Mouse (Mus musculus) lung, adult 2 months (tissue): Measurements from ENCODE around the gene Prrt4. TPM values are rescaled to one million over a fixed set of nuclear protein-coding genes. Genes with fewer than 3 reads are reported as not detected.

Experiments used
- DNase-seq: peaks from one replicate; pipeline ENCODE4 v3.0.0; 2022
- H3K4me1 ChIP-seq: fragments of 200-500 bp; 2 replicates; pipeline ENCODE4 v1.6.1; 2011; ENCODE audit warnings: low read length; ENCODE audit not compliant: control insufficient read depth, insufficient read depth
- H3K4me3 ChIP-seq: fragments of 200-500 bp; replicated peaks from 2 replicates; pipeline ENCODE3; 2011; ENCODE audit warnings: low read depth, mild to moderate bottlenecking, control low read depth, low read length; ENCODE audit errors: extremely low read depth
- CTCF ChIP-seq: fragments of 200-500 bp; IDR thresholded peaks from 2 replicates; pipeline ENCODE4 v1.5.1; 2011; ENCODE audit warnings: mild to moderate bottlenecking, low read length, control low read depth; ENCODE audit not compliant: insufficient read depth
- POLR2A ChIP-seq: fragments of 200-500 bp; IDR thresholded peaks from 2 replicates; pipeline ENCODE4 v1.6.1; 2011; ENCODE audit warnings: low read depth, mild to moderate bottlenecking, control low read depth, low read length, borderline replicate concordance; ENCODE audit errors: extremely low read depth
- WGBS: fragments of 180-500 bp; shearing (Covaris S2); methylation state at CpG from one replicate; pipeline ENCODE4 v1.1.7; 2018; 5-methylcytosine and 5-hydroxymethylcytosine counted together
- polyA plus RNA-seq: library from polyadenylated mRNA; depleted of rRNA; stranded (reverse); fragments of >200 nt; gene quantifications from 2 replicates; pipeline ENCODE4 v1.2.3, GENCODE M21; 2012; rRNA removed

Prrt4 gene
- polyA plus RNA-seq, 1 experiment = 10.8 TPM

DNA sequence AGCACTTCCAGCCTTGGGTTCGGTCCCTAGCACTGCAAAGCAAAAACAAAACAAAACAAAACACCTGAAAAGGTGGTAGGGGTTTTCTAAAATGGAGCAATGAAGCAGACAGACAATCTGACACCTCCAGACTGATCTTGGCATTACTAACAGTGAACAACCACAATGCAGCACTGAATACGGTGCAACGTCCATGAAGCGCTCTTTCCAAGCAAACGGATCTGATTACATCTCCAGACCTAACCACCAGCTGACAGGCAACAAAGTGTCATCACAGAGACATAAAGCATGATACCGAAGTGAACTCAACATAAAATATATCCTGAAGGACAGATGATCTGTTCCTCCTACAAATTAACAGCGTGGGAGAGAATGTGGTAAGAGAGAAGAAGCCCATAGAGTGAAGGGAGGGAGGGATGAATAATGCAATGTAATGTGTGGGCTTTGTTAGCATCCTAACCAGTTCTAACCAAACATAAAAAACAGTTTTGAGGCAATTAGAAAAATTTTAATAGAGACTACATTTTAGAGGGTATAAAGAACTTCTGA lies 52.4 kb downstream of the Prrt4 start:
- Histone ChIP-seq H3K4me1 (no peaks in the 10 kb centered on the region), H3K4me3 (no peak overlapping the region)
- TF ChIP-seq POLR2A (no peak), CTCF (no peak)
- 95% methylated on average over 7 of the region's 7 CpGs for WGBS
- DNase-seq = no peak

DNA sequence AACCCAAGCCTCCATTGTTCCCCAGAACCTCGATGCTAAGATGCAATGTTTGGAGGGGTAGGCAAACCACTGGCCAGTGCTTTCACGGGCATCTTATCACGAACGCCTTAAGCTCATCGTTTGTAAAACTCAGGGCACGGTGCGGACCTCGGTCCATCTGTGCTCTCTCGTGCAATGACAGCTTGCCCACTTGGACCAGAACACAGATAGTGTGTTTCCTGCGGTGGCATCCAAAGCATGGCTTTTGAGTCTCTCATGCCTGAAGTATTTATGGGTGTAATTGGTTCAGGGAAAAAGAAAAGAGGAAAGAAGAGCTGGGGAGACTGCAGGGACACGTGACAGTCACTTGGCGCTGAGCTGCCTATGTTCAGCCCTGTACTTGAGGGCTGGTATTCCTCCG lies 59.4 kb downstream of the Prrt4 start:
- Histone ChIP-seq H3K4me1 (no peaks in the 10 kb centered on the region), H3K4me3 (no peak overlapping the region)
- WGBS = 84% methylated on average over 13 of the region's 13 CpGs
- TF ChIP-seq POLR2A (no peak), CTCF (no peak)
- no peak for DNase-seq

Other genes with a start within 250 kb of the Prrt4 start
- gene Lep, start 119.4 kb downstream of the Prrt4 start, polyA plus RNA-seq = 1.6 and 2.5 TPM in 2 replicates
- gene Rbm28, start 14.6 kb downstream of the Prrt4 start, polyA plus RNA-seq = 6.5 and 10.8 TPM in 2 replicates
- gene Impdh1, start 36.8 kb upstream of the Prrt4 start, polyA plus RNA-seq = 214 and 217 TPM in 2 replicates
- 154 and 155 TPM in 2 replicates for gene Hilpda, start 92.9 kb upstream of the Prrt4 start, polyA plus RNA-seq
- gene Fam71f2, start 100.0 kb upstream of the Prrt4 start, polyA plus RNA-seq = 5.3 and 5.6 TPM in 2 replicates
- 0.08 TPM in 1 of 2 replicates, not detected in the other for gene Fam71f1, start 139.6 kb upstream of the Prrt4 start, polyA plus RNA-seq
- 44.0 and 76.1 TPM in 2 replicates for gene Calu, start 168.5 kb upstream of the Prrt4 start, polyA plus RNA-seq
- 0.11 and 0.21 TPM in 2 replicates for gene Opn1sw, start 208.9 kb upstream of the Prrt4 start, polyA plus RNA-seq
- 2.5 and 3.2 TPM in 2 replicates for gene Ccdc136, start 216.7 kb upstream of the Prrt4 start, polyA plus RNA-seq